Mouse (Mus musculus) CH12.LX (cell line): ENCODE measurements around the gene Src. TPM values are rescaled to one million over a fixed set of nuclear protein-coding genes. Genes with fewer than 3 reads are reported as not detected.

Source experiments
- DNase-seq: peaks from one replicate; pipeline ENCODE4 v3.0.0-alpha.2; 2013; ENCODE audit errors: extremely low read depth
- H3K27ac ChIP-seq: 2 replicates; pipeline ENCODE4 v1.5.1; 2012; ENCODE audit warnings: low read depth, mild to moderate bottlenecking, control low read depth, moderate library complexity; ENCODE audit not compliant: insufficient read depth
- H3K27me3 ChIP-seq: replicated peaks from 2 replicates; pipeline ENCODE3; 2012; ENCODE audit warnings: inconsistent platforms
- H3K36me3 ChIP-seq, 2 experiments: replicated peaks in 1 of 2; 2 replicates each; pipeline versions ENCODE3 to v1.6.1; 2012; ENCODE audit warnings: inconsistent platforms in 1 of 2, low read length in 1 of 2, mild to moderate bottlenecking in 1 of 2, mixed read lengths in 1 of 2, moderate library complexity in 1 of 2; ENCODE audit not compliant: control insufficient read depth in 1 of 2, insufficient read depth in 1 of 2
- H3K4me1 ChIP-seq, 2 experiments: 2 replicates each; pipeline ENCODE4 v1.6.1; 2012; ENCODE audit warnings: inconsistent platforms in 1 of 2, moderate library complexity in 1 of 2; ENCODE audit not compliant: insufficient read depth in 2 of 2, control insufficient read depth in 1 of 2
- H3K4me2 ChIP-seq: 2 replicates; pipeline ENCODE4 v1.6.1; 2012; ENCODE audit warnings: low read depth, mild to moderate bottlenecking, control low read depth; ENCODE audit not compliant: poor library complexity, insufficient read depth, severe bottlenecking
- H3K4me3 ChIP-seq, 3 experiments: fragments of 150-350 bp in 1 of 3; sonication (generic) in 1 of 3; replicated peaks in 1 of 3; 2 replicates each; pipeline versions ENCODE3 to v1.5.1; 2011 to 2012; ENCODE audit warnings: low read depth in 2 of 3, low read length in 2 of 3, mild to moderate bottlenecking in 2 of 3, moderate library complexity in 2 of 3, control low read depth in 1 of 3, improper control_type of control experiment in 1 of 3, inconsistent platforms in 1 of 3, mixed read lengths in 1 of 3; ENCODE audit not compliant: poor library complexity in 1 of 3
- H3K79me2 ChIP-seq: replicated peaks from 2 replicates; pipeline ENCODE4 v1.6.1; 2012; ENCODE audit warnings: mild to moderate bottlenecking, moderate library complexity; ENCODE audit not compliant: control insufficient read depth, poor library complexity, insufficient read depth, severe bottlenecking; ENCODE audit errors: extremely low read depth
- H3K9ac ChIP-seq: 2 replicates; pipeline ENCODE4 v1.6.1; 2012; ENCODE audit warnings: low read depth, mild to moderate bottlenecking, control low read depth, moderate library complexity; ENCODE audit not compliant: insufficient read depth
- H3K9me3 ChIP-seq: replicated peaks from 2 replicates; pipeline ENCODE3; 2012; ENCODE audit warnings: low read length, inconsistent platforms, mixed read lengths
- BHLHE40 ChIP-seq: IDR thresholded peaks from 2 replicates; pipeline ENCODE4 v1.6.1; 2011; ENCODE audit warnings: mild to moderate bottlenecking, low read depth, low read length, improper control_type of control experiment
- CHD2 ChIP-seq: IDR thresholded peaks from 2 replicates; pipeline ENCODE4 v1.6.1; 2011; ENCODE audit warnings: low read length, improper control_type of control experiment
- JUN ChIP-seq: IDR thresholded peaks from 2 replicates; pipeline ENCODE4 v1.6.1; 2011; ENCODE audit warnings: low read depth, mild to moderate bottlenecking, low read length, improper control_type of control experiment, moderate library complexity; ENCODE audit not compliant: insufficient read depth
- KAT2A ChIP-seq: IDR thresholded peaks from 2 replicates; pipeline ENCODE4 v1.6.1; 2012; ENCODE audit warnings: low read length, improper control_type of control experiment, inconsistent platforms; ENCODE audit not compliant: insufficient replicate concordance
- MAX ChIP-seq: IDR thresholded peaks from 2 replicates; pipeline ENCODE4 v1.6.1; 2011; ENCODE audit warnings: low read length, improper control_type of control experiment
- MAZ ChIP-seq: IDR thresholded peaks from 2 replicates; pipeline ENCODE4 v1.6.1; 2012; ENCODE audit warnings: low read depth, mild to moderate bottlenecking, inconsistent platforms, low read length, improper control_type of control experiment, moderate library complexity
- MEF2A ChIP-seq: IDR thresholded peaks from 2 replicates; pipeline ENCODE4 v1.6.1; 2014; ENCODE audit warnings: low read depth, mild to moderate bottlenecking, inconsistent platforms, low read length, improper control_type of control experiment, borderline replicate concordance
- MYC ChIP-seq: IDR thresholded peaks from 2 replicates; pipeline ENCODE4 v1.6.1; 2011; ENCODE audit warnings: low read depth, mild to moderate bottlenecking, improper control_type of control experiment, low read length
- NELFE ChIP-seq: IDR thresholded peaks from 2 replicates; pipeline ENCODE4 v1.6.1; 2011; ENCODE audit warnings: low read depth, low read length, improper control_type of control experiment
- PAX5 ChIP-seq: IDR thresholded peaks from 2 replicates; pipeline ENCODE4 v1.6.1; 2012; ENCODE audit warnings: low read length, inconsistent platforms, mixed read lengths
- POLR2A ChIP-seq: IDR thresholded peaks from 2 replicates; pipeline ENCODE4 v1.6.1; 2011; ENCODE audit warnings: low read depth, mild to moderate bottlenecking, improper control_type of control experiment, low read length
- TBP ChIP-seq: conservative IDR thresholded peaks from 2 replicates; pipeline ENCODE4 v1.6.1; 2011; ENCODE audit warnings: low read depth, low read length, improper control_type of control experiment
- UBTF ChIP-seq: IDR thresholded peaks from 2 replicates; pipeline ENCODE4 v1.6.1; 2012; ENCODE audit warnings: low read depth, mild to moderate bottlenecking, inconsistent platforms, low read length, improper control_type of control experiment, moderate library complexity
- USF1 ChIP-seq: IDR thresholded peaks from 2 replicates; pipeline ENCODE4 v1.6.1; 2014; ENCODE audit warnings: low read depth, mild to moderate bottlenecking, inconsistent platforms, low read length, improper control_type of control experiment
- USF2 ChIP-seq: conservative IDR thresholded peaks from 2 replicates; pipeline ENCODE4 v1.6.1; 2011; ENCODE audit warnings: low read depth, low read length, improper control_type of control experiment
- ZKSCAN1 ChIP-seq: IDR thresholded peaks from 2 replicates; pipeline ENCODE4 v1.6.1; 2012; ENCODE audit warnings: low read depth, inconsistent platforms, low read length, improper control_type of control experiment, borderline replicate concordance
- ZMIZ1 ChIP-seq: IDR thresholded peaks from 2 replicates; pipeline ENCODE4 v1.6.1; 2012; ENCODE audit warnings: low read depth, mild to moderate bottlenecking, inconsistent platforms, low read length, improper control_type of control experiment
- dilution Hi-C: fragments of 300-500 bp; cut with MboI; formaldehyde crosslinking; loops from 2 replicates; pipeline ENCODE4 v1.14.3; 2020; ENCODE audit warnings: low sequenced_read_pairs; ENCODE audit not compliant: extremely low pct_unique_long_range_greater_than_20kb, extremely low pct_ligation_motif_present
- in situ Hi-C: fragments of 300-500 bp; cut with MboI; formaldehyde crosslinking; loops from 3 replicates; pipeline ENCODE4 v1.14.3; 2019; ENCODE audit warnings: low sequenced_read_pairs, low pct_ligation_motif_present, low pct_unique_long_range_greater_than_20kb, mixed read lengths
- polyA plus RNA-seq: library from polyadenylated mRNA; unstranded; fragments of >175 nt; gene quantifications from 2 replicates; pipeline ENCODE4 v1.2.1, GENCODE M21; 2012; ENCODE audit warnings: low read depth; ENCODE audit not compliant: insufficient read length
- total RNA-seq, 2 experiments: library from RNA; depleted of rRNA; stranded (reverse); fragments of 300-350 nt in 1 of 2; fragments of >200 nt in 1 of 2; gene quantifications; 2 replicates each; pipeline ENCODE4 v1.2.3; 2012 to 2014

Gene Src
- total and polyA plus RNA-seq, 3 experiments: 0.20 to 0.37 (median 0.25) TPM

DNA sequence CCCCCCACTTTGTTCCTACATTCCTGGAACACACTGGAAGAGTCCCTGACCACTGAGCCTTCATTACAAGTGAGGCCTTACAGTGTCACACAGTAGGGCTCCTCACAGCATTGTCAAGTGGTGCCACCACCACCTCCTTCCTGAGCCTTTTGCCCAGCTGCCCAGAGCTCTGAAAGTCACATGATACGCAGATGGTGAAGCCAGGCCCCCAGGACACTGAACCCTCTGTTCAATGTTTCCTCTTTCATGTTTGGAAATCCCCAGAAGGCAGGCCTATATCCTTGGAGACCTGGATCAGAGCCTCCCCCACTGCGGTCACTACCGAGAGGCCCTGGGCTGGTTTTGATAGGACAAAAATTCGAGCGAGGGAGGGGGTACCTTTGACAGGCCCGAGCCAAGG lies 1.0 kb upstream of the Src start:
- no peak overlapping the region for H3K9ac ChIP-seq
- no peak overlapping the region for H3K4me3 ChIP-seq

DNA sequence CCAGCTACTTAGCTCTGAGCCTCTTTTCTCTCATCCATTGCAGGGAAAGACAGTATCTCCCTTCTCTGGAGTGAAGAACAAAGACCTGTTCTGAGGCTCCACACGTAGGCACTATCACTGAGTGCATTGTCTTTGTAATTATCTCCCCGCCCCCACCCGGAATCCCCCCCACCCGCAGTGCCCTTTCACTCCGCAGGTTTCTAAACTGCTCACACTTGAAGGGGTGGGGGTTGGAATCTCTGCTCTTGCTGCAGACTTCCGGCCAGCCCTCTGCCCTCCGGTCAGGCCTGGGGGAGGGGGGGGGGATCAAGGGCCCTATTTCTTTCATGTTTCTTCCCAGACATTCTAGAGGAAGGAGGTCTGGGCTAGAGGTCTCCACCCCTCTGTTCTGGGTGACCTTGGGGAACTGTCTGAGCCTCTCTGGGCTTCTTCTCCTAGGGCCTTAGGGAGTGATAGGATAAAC lies 396 bp downstream of the Src start:
- H3K36me3 ChIP-seq: no peaks in the 10 kb centered on the region
- H3K27ac ChIP-seq: no peak overlapping the region
- no peak overlapping the region for H3K9ac ChIP-seq
- dilution Hi-C loops (no loop called here), in situ Hi-C loops (no loop called here)
- peaks cover 44% of the 10 kb centered on the region for H3K27me3 ChIP-seq
- H3K9me3 ChIP-seq: no peaks in the 10 kb centered on the region
- DNase-seq: no peak
- peaks cover 7 to 13% of the 10 kb centered on the region in 2 experiments for H3K4me1 ChIP-seq
- no peak overlapping the region for H3K4me2 ChIP-seq
- TF ChIP-seq ZMIZ1 (no peak), USF1 (no peak), CHD2 (no peak), NELFE (no peak), MAZ (no peak), TBP (no peak)
- H3K4me3 ChIP-seq: no peak overlapping the region
- no peaks in the 10 kb centered on the region for H3K79me2 ChIP-seq

More for the DNA sequence above, 1.0 kb upstream of the Src start:
- H3K36me3 ChIP-seq: no peaks in the 10 kb centered on the region
- no peaks in the 10 kb centered on the region for H3K79me2 ChIP-seq
- dilution Hi-C loops (no loop called here), in situ Hi-C loops (no loop called here)
- H3K9me3 ChIP-seq: no peaks in the 10 kb centered on the region
- peaks cover 32% of the 10 kb centered on the region for H3K27me3 ChIP-seq
- no peak for DNase-seq
- no peak overlapping the region for H3K4me2 ChIP-seq
- H3K4me1 ChIP-seq: peaks cover 6 to 10% of the 10 kb centered on the region in 2 experiments
- no peak overlapping the region for H3K27ac ChIP-seq
- TF ChIP-seq UBTF: no peak
- TF ChIP-seq BHLHE40: no peak
- TF ChIP-seq MEF2A: no peak
- TF ChIP-seq USF2: no peak
- no peak for TF ChIP-seq ZMIZ1
- no peak for TF ChIP-seq POLR2A
- TF ChIP-seq JUN: no peak
- no peak for TF ChIP-seq PAX5
- no peak for TF ChIP-seq ZKSCAN1
- no peak for TF ChIP-seq MYC
- TF ChIP-seq MAX: no peak
- TF ChIP-seq KAT2A: no peak
